Mouse (Mus musculus) bone marrow, adult 2 months (tissue): ENCODE results near the gene Kalrn. TPM values are rescaled to one million over a fixed set of nuclear protein-coding genes. Genes with fewer than 3 reads are reported as not detected.

Experiments
- H3K27ac ChIP-seq: fragments of 200-500 bp; 2 replicates; pipeline ENCODE4 v1.5.1; 2012; ENCODE audit warnings: low read depth, mild to moderate bottlenecking, control low read depth, inconsistent platforms, low read length; ENCODE audit not compliant: control insufficient read depth, poor library complexity, insufficient read depth
- H3K4me1 ChIP-seq: fragments of 200-500 bp; 2 replicates; pipeline ENCODE4 v1.6.1; 2011; ENCODE audit warnings: low read length; ENCODE audit not compliant: control insufficient read depth, insufficient read depth
- H3K4me3 ChIP-seq: fragments of 200-500 bp; replicated peaks from 2 replicates; pipeline ENCODE3; 2011; ENCODE audit warnings: mild to moderate bottlenecking, low read depth, low read length, control low read depth; ENCODE audit not compliant: control insufficient read depth
- CTCF ChIP-seq: fragments of 200-500 bp; IDR thresholded peaks from 2 replicates; pipeline ENCODE4 v1.5.1; 2011; ENCODE audit warnings: low read length, control low read depth; ENCODE audit not compliant: control insufficient read depth, insufficient read depth
- POLR2A ChIP-seq: fragments of 200-500 bp; IDR thresholded peaks from 2 replicates; pipeline ENCODE4 v1.6.1; 2011; ENCODE audit warnings: low read depth, mild to moderate bottlenecking, control low read depth, low read length, borderline replicate concordance; ENCODE audit not compliant: control insufficient read depth
- WGBS: fragments of 180-500 bp; shearing (Covaris S2); methylation state at CpG from one replicate; pipeline ENCODE4 v1.1.7; 2018; 5-methylcytosine and 5-hydroxymethylcytosine counted together
- polyA plus RNA-seq: library from polyadenylated mRNA; stranded (reverse); fragments of >200 nt; gene quantifications from 2 replicates; pipeline ENCODE4 v1.2.4, GENCODE M21; 2011; ENCODE audit warnings: low replicate concordance; ENCODE audit not compliant: missing spikeins, insufficient read depth, insufficient read length

The Kalrn gene
- polyA plus RNA-seq, 1 experiment = 72.1 TPM

DNA sequence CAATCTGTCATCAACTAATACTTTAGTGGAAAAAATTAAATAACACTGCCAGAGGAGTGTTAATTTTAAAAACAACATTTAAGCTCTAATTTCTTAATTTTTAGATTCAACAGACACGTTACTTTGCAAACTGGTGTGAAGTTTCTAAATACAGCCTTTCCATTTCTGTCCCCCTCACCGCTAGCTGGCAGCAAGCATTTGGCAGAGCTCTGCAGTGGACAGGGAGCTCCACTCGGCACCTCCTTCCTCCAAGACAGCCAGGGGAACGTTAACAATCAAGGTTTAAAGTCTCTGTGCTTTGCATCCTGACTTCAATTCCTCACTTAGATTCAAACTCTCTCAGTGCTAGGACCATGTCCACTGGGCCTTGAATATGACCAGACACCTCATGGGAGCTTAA is 106.7 kb downstream of the Kalrn start:
- Histone ChIP-seq H3K4me3 (no peak overlapping the region), H3K4me1 (no peaks in the 10 kb centered on the region), H3K27ac (no peak overlapping the region)
- WGBS = 70% methylated on average over 4 of the region's 4 CpGs
- TF ChIP-seq CTCF = no peak
- no peak for TF ChIP-seq POLR2A

- Histone ChIP-seq H3K4me3 (no peak overlapping the region), H3K27ac (no peak overlapping the region), H3K4me1 (no peaks in the 10 kb centered on the region)
- WGBS = 82% methylated on average over 7 of the region's 7 CpGs
- no peak for TF ChIP-seq POLR2A
- no peak for TF ChIP-seq CTCF
These were observed 117.0 kb downstream of the Kalrn start for GRCm38 (mm10) chr16:34456314-34456713.

DNA sequence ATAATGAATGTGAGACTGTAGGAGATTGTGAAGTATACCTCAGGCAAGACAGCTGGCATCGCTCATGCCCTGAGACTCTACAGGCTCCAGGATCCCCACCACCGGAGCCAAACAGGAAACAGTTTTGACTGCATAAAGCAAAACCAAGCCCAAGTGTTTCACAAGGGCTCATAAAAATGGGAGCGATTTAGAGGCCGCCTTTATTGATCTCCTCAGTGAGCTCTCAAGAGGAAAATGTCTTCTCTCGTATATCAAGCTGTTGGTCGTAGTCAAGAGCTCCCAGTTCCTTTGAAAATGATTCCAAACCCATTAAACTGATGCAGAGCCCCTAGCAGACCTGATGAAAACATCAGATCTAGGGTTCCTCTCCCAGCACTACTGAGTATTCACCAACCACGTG is 127.7 kb downstream of the Kalrn start:
- H3K4me1 ChIP-seq = peaks cover 2% of the 10 kb centered on the region
- no peak overlapping the region for H3K4me3 ChIP-seq
- 59% methylated on average over 7 of the region's 7 CpGs for WGBS
- no peak overlapping the region for H3K27ac ChIP-seq
- TF ChIP-seq POLR2A = no peak
- TF ChIP-seq CTCF = no peak

DNA sequence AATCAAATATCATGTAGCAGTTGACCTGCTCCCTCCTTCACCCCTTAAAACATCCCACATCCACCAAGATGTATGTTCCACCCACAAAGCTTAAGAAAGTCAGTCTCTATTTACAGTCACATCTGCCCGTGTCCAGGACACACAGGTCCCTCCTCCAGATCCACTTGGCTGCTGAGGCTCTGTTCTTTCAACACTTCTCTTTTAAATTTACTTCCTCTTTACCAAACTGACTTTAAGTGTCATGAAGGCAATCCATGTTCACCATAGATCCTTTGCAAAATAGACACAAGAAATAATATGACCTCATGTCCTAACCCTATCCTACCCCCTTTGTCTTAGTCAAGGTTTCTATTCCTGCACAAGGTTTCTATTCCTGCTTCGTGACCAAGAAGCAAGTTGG is 131.6 kb downstream of the Kalrn start:
- peaks cover 2% of the 10 kb centered on the region for H3K4me1 ChIP-seq
- 29% methylated on average over 2 of the region's 2 CpGs for WGBS
- H3K4me3 ChIP-seq = no peak overlapping the region
- TF ChIP-seq CTCF (no peak), POLR2A (no peak)
- H3K27ac ChIP-seq = no peak overlapping the region

DNA sequence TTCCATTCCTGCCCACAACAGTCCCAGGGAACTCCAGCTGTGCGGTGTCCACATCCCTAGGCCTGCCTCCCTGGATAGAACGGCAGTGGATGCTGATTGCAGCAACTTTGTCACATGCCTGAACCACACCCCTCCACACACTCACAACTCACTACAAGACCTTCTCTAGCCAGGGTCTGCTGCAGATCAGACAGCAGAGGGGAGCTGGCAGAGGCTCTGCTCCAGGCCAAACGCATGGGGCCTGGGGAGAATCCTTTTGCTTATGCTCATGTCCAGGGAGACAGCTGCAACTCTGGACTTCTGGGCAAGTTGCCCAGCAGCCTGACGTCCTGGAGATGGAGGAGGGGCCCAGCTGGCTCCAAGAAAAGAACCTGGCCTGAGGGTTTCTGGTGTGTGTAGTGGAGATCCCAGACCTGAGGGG is 132.3 kb downstream of the Kalrn start:
- H3K27ac ChIP-seq = no peak overlapping the region; the same call in 1 of the 2 replicates
- H3K4me1 ChIP-seq = peaks cover 2% of the 10 kb centered on the region
- 43% methylated on average over 4 of the region's 4 CpGs for WGBS
- no peak overlapping the region for H3K4me3 ChIP-seq
- TF ChIP-seq POLR2A (no peak), CTCF (no peak)

GRCm38 (mm10) chr16:34440019-34440615 is 133.2 kb downstream of the Kalrn start:
- no peak for TF ChIP-seq CTCF
- no peak for TF ChIP-seq POLR2A
- H3K27ac ChIP-seq = no peak overlapping the region
- WGBS = 88% methylated on average over 8 of the region's 8 CpGs
- H3K4me3 ChIP-seq = no peak overlapping the region
- peaks cover 2% of the 10 kb centered on the region for H3K4me1 ChIP-seq

DNA sequence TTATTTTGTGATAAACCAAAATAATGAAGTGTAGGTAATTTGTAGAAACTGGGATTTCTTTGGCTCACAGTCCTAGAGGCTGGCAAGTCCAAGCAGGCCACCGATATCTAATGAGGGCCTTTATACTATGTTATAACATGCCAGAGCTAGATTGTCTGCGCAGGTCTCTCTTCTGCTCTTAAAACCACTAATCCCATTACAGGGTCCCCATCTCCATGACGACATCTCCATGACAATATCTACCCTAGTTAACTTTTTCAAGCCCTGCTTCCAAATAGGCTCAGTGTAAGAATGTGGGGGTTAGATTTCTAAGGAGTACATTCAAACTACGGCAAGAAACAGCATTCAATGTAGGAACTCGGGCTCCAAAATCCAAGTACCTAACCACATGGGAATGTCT is 143.2 kb downstream of the Kalrn start:
- WGBS = 81% methylated on average over 5 of the region's 5 CpGs
- peaks cover 1% of the 10 kb centered on the region; the same call in 1 of the 2 replicates for H3K4me1 ChIP-seq
- no peak for TF ChIP-seq POLR2A
- no peak for TF ChIP-seq CTCF
- no peak overlapping the region for H3K27ac ChIP-seq
- H3K4me3 ChIP-seq = no peak overlapping the region

GRCm38 (mm10) chr16:34427654-34428053 is 145.7 kb downstream of the Kalrn start:
- H3K27ac ChIP-seq = no peak overlapping the region; the same call in 1 of the 2 replicates

DNA sequence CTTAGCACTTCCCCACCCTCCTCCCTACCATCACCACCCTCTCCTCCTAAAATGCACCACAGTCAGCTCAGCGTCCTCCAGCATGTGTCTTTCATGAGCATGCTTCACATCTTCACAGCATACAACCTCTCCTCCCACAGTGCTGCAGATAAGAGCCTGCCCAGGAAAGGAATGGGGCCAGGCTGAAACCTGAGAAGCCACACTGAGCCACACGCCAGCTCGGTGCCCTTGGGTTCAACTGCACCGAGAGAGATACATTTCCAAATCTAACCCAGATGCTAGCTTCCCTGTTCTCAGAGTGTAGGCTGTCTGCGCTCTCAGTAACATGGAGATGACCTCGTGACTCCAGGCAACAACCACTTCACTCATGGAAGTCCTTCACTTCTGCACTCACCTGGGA is 151.9 kb downstream of the Kalrn start:
- WGBS = 64% methylated on average over 6 of the region's 6 CpGs
- Histone ChIP-seq H3K27ac (no peak overlapping the region), H3K4me3 (no peak overlapping the region), H3K4me1 (no peaks in the 10 kb centered on the region)
- no peak for TF ChIP-seq POLR2A

More at GRCm38 (mm10) chr16:34427654-34428053, 145.7 kb downstream of the Kalrn start:
- peaks cover 1% of the 10 kb centered on the region; the same call in 1 of the 2 replicates for H3K4me1 ChIP-seq
- H3K4me3 ChIP-seq = no peak overlapping the region
- TF ChIP-seq CTCF (no peak), POLR2A (no peak)
- WGBS = 43% methylated on average over 5 of the region's 5 CpGs
